Mouse (Mus musculus): ENCODE data around the gene Krt14. TPM values are rescaled to one million over a fixed set of nuclear protein-coding genes. Genes with fewer than 3 reads are reported as not detected.
"Not testable (repeated sequence)": the region's sequence is repeated elsewhere in the genome, so short reads cannot be mapped to it uniquely, and the experiment has no call there.

Gene Krt14
- polyA plus RNA-seq (2015; fragmentation: Nextera tagmentation; extraction: Ambion mirVana): 46.4 and 67.1 TPM in 2 replicates

DNA sequence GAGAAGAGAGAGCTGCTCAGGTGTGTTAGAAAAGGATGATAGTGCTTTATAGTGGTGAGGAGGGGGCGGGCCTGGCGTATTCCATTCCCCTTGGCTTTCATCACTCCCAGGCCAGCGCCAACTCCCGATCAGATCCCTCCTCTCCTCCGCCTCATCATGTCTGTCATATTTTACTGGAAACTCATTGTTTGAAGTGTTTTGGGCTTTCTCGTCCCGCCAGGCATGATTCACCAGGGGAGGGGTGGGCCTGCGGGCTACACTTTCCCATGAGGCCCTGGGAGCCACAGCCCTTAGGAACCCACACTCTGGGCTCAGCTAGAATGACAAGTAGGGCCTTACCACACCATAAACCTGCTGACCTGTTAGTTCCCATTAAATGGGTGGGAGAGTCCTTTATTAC is at the start of gene Krt14:
Gene Krt14 (minus strand): TSS at position 51 of the 400 bp plus-strand sequence.
- Histone ChIP-seq H3K4me2 (ENCODE audit: low read depth, low read length) (no peak within 1 kb of the TSS), H3K9me3 (replicated peaks; ENCODE audit: control insufficient read depth, low read length) (no peaks in the 10 kb centered on the region), H3K36me3 (ENCODE audit: control insufficient read depth, insufficient read depth, low read length) (no peaks in the 10 kb centered on the region), H3K27me3 (ENCODE audit: control insufficient read depth, insufficient read depth, low read length) (no peaks in the 10 kb centered on the region), H3K4me3 (replicated peaks; ENCODE audit: low read length) (peak within 1 kb of the TSS; percentile 21), H3K9ac (ENCODE audit: low read length) (no peak within 1 kb of the TSS), H3K27ac (ENCODE audit: low read length) (peak within 1 kb of the TSS; percentile 55), H3K4me1 (ENCODE audit: control insufficient read depth, insufficient read depth, low read length) (no peaks in the 10 kb centered on the region)
- whole genome bisulfite sequencing: 84% methylated on average over 8 of the region's 8 CpGs
- no peak for ATAC-seq (ENCODE audit: insufficient read depth, low FRiP score)

DNA sequence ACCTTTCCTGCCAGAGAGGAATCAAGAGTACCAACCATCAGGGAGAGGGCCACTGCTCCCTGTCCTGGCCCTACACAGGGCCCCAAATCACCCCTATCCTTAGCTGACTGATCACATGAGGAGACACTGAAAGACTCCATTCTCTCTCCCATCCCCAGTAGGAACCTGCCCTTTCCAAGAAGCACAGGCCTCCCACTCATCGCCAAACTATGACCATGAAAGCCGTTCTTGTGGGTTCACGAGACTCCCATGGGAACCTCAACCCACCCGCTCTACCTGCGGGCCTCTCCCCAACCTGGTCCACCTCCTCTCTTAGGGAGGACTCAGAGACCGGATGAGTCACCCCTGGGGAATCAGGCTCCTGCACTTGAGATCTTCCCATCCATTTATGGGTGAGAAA is 48.2 kb upstream of the Krt14 start:
- Histone ChIP-seq H3K27me3 (ENCODE audit: control insufficient read depth, insufficient read depth, low read length) (no peaks in the 10 kb centered on the region), H3K4me2 (ENCODE audit: low read depth, low read length) (no peak overlapping the region), H3K4me3 (replicated peaks; ENCODE audit: low read length) (no peak overlapping the region), H3K9ac (ENCODE audit: low read length) (no peak overlapping the region), H3K4me1 (ENCODE audit: control insufficient read depth, insufficient read depth, low read length) (no peaks in the 10 kb centered on the region), H3K9me3 (replicated peaks; ENCODE audit: control insufficient read depth, low read length) (no peaks in the 10 kb centered on the region), H3K36me3 (ENCODE audit: control insufficient read depth, insufficient read depth, low read length) (no peaks in the 10 kb centered on the region), H3K27ac (ENCODE audit: low read length) (no peak overlapping the region)
- WGBS: 91% methylated on average over 6 of the region's 6 CpGs
- no peak for ATAC-seq (ENCODE audit: insufficient read depth, low FRiP score)

DNA sequence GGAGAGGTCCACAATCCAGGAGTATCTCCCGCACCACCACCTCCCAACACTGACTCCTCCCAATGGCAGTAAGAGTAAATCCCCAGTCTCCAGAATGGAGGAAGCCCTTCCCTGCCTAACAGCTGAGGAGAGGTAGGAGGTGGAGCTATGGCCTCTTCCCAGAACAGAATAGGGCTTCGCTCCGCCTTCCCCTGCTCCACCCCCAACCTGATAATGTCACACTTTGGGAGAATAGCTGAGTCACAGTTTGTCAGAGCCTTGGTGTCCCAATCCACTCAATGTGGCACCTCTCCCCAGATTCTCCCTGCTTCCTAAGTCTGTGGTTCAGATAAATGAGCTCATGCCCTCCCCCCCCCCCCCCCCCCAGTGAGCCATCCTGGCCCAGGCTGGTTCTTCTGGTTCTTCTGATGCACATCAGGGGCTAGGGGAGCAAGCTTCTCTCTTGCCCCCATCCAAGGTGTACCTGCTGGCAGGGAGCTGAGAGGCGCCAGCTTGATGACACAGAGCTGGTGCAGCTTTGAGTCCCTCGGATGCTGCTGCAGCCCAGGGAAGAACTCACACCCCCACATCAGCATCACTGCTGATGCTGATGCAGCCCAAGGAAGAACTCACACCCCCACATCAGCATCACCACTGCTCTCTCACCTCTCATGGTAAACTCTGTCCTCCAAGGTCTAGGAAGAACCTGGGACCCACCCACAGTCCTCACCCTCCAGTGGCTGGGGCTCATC is 47.2 kb upstream of the Krt14 start:
- no peak overlapping the region for H3K4me3 ChIP-seq (replicated peaks; ENCODE audit: low read length)
- no peak overlapping the region for H3K4me2 ChIP-seq (ENCODE audit: low read depth, low read length)
- no peaks in the 10 kb centered on the region for H3K4me1 ChIP-seq (ENCODE audit: control insufficient read depth, insufficient read depth, low read length)
- no peak for ATAC-seq (ENCODE audit: insufficient read depth, low FRiP score)
- H3K36me3 ChIP-seq (ENCODE audit: control insufficient read depth, insufficient read depth, low read length): no peaks in the 10 kb centered on the region
- 53% methylated on average over 5 of the region's 5 CpGs for WGBS
- H3K9ac ChIP-seq (ENCODE audit: low read length): no peak overlapping the region
- H3K27me3 ChIP-seq (ENCODE audit: control insufficient read depth, insufficient read depth, low read length): no peaks in the 10 kb centered on the region
- H3K9me3 ChIP-seq (replicated peaks; ENCODE audit: control insufficient read depth, low read length): no peaks in the 10 kb centered on the region
- H3K27ac ChIP-seq (ENCODE audit: low read length): no peak overlapping the region

DNA sequence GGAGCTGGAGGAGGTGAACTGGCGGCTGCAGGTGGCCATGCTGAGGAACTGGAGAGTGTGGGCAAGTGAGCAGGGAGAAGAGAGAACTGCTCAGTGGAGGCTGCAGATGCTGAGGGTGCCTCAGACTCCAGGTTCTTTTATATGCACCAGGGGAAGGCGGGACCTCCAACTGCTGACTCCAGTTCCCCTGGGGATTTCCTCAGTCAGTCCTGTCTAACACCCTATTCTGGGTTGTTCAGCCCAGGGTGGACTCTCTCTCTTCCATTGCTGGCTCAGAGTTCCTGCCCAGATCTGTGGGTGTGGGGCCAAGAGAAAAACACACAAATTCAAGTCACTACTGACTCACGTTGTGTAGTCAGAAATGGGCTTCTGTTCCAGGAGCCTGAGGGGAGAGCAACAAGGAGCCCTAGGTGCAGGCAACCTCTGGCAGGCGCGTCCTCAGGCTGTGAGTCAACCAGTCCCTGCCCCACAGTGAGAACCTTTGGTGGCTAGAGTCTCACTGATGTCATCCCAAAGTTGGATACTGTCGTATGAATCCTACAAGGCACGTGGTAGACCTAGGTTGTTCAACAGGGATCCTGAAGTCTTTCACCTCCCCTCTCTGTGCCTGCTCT is 41.6 kb upstream of the Krt14 start, which contains the start of gene Krt16:
Gene Krt16 (minus strand): TSS at position 51 of the 614 bp plus-strand sequence.
- Histone ChIP-seq H3K27ac (ENCODE audit: low read length) (no peak within 1 kb of the TSS), H3K9ac (ENCODE audit: low read length) (no peak within 1 kb of the TSS), H3K4me3 (replicated peaks; ENCODE audit: low read length) (no peak within 1 kb of the TSS), H3K36me3 (ENCODE audit: control insufficient read depth, insufficient read depth, low read length) (no peaks in the 10 kb centered on the region), H3K9me3 (replicated peaks; ENCODE audit: control insufficient read depth, low read length) (no peaks in the 10 kb centered on the region), H3K4me2 (ENCODE audit: low read depth, low read length) (no peak within 1 kb of the TSS), H3K4me1 (ENCODE audit: control insufficient read depth, insufficient read depth, low read length) (no peaks in the 10 kb centered on the region), H3K27me3 (ENCODE audit: control insufficient read depth, insufficient read depth, low read length) (no peaks in the 10 kb centered on the region)
- 70% methylated on average over 7 of the region's 7 CpGs for WGBS
- ATAC-seq (ENCODE audit: insufficient read depth, low FRiP score): no peak

DNA sequence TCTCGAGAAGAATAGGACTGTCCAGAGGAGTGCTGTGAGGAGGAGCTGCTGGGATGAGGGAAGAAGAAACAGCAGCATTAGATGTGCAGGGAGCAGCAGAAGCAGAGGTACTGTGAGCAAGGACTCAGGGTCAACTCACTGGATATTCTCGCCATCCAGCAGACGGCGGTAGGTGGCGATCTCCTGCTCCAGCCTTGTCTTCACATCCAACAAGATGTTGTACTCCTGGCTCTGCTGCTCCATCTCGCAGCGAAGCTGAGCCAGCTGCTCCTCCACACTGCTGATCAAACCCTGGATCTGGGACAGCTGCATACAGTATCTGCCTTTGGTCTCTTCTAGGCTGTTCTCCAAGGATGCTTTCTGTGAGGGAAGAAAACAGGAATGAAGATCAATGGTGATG is 39.1 kb upstream of the Krt14 start:
- H3K4me2 ChIP-seq (ENCODE audit: low read depth, low read length); H3K4me1 ChIP-seq (ENCODE audit: control insufficient read depth, insufficient read depth, low read length): not testable (repeated sequence)
- WGBS: 59% methylated on average over 7 of the region's 7 CpGs

DNA sequence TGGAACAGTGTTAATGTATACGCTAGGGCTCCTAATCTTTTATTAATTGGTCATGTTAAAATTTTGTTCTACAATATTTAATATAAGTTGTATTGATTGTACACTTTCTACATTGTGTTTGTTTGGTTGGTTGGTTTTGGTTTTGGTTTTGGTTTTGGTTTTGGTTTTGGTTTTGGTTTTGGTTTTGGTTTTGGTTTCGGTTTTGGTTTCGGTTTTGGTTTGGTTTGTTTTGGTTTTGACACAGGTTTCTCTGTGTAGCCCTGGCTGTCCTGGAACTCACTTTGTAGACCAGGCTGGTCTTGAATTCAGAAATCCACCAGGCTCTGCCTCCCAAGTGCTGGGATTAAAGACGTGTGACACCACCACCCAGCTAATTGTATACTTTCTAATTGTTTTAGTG is 32.9 kb upstream of the Krt14 start:
- not testable (repeated sequence) for H3K36me3 ChIP-seq (ENCODE audit: control insufficient read depth, insufficient read depth, low read length); H3K4me2 ChIP-seq (ENCODE audit: low read depth, low read length); H3K9ac ChIP-seq (ENCODE audit: low read length); H3K9me3 ChIP-seq (replicated peaks; ENCODE audit: control insufficient read depth, low read length); H3K4me1 ChIP-seq (ENCODE audit: control insufficient read depth, insufficient read depth, low read length); H3K27ac ChIP-seq (ENCODE audit: low read length); H3K27me3 ChIP-seq (ENCODE audit: control insufficient read depth, insufficient read depth, low read length); ATAC-seq (ENCODE audit: insufficient read depth, low FRiP score); H3K4me3 ChIP-seq (replicated peaks; ENCODE audit: low read length)
- WGBS: 85% methylated on average over 4 of the region's 4 CpGs

More for the DNA sequence above, 39.1 kb upstream of the Krt14 start:
- ATAC-seq (ENCODE audit: insufficient read depth, low FRiP score); H3K9ac ChIP-seq (ENCODE audit: low read length); H3K27ac ChIP-seq (ENCODE audit: low read length); H3K27me3 ChIP-seq (ENCODE audit: control insufficient read depth, insufficient read depth, low read length); H3K9me3 ChIP-seq (replicated peaks; ENCODE audit: control insufficient read depth, low read length); H3K4me3 ChIP-seq (replicated peaks; ENCODE audit: low read length); H3K36me3 ChIP-seq (ENCODE audit: control insufficient read depth, insufficient read depth, low read length): not testable (repeated sequence)

DNA sequence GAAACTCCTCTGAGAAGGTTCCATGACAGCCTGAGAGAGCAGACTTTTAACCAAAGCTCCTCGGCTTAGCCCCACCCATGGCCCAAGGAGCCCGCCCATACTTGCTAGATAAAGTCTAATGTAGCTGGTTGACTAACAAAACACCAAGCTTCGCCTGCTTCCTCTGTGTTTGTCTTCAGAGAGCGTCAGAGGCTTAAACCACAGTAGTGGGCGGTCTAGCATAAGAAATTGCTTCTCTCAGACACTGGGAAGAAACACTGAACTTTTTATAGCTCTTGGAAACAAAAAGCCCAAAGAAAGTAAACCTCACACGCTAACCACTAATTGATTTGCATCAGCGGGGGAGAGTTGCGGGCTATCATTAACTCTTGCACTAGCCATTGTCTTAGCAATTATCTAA is 14.4 kb upstream of the Krt14 start:
- Histone ChIP-seq H3K9me3 (replicated peaks; ENCODE audit: control insufficient read depth, low read length) (peaks cover 4% of the 10 kb centered on the region; the same call in 1 of the 2 replicates), H3K27me3 (ENCODE audit: control insufficient read depth, insufficient read depth, low read length) (no peaks in the 10 kb centered on the region), H3K27ac (ENCODE audit: low read length) (no peak overlapping the region), H3K4me2 (ENCODE audit: low read depth, low read length) (no peak overlapping the region), H3K4me1 (ENCODE audit: control insufficient read depth, insufficient read depth, low read length) (no peaks in the 10 kb centered on the region), H3K9ac (ENCODE audit: low read length) (no peak overlapping the region), H3K36me3 (ENCODE audit: control insufficient read depth, insufficient read depth, low read length) (no peaks in the 10 kb centered on the region), H3K4me3 (replicated peaks; ENCODE audit: low read length) (no peak overlapping the region)
- ATAC-seq (ENCODE audit: insufficient read depth, low FRiP score): no peak
- WGBS: 56% methylated on average over 8 of the region's 8 CpGs

DNA sequence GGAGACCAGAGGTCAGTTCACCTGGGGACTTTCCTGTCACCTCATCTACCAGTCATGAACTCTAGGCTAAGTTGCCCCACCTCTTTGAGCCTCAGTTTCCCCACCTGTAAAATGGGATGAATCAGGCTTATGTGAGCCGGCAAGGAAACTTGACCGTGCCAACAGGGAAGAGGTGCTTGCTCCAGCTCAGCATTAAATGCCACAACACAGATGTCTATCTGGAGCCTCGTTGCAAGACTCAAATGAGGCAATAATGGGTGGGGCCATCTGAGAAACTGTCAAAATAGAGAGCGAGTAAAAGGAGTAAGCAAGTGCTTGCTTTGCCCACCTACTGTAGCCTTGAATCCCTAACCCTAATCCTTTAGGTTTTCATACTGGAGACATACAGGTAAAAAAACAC is 12.0 kb upstream of the Krt14 start:
- ATAC-seq (ENCODE audit: insufficient read depth, low FRiP score): no peak
- no peak overlapping the region for H3K4me2 ChIP-seq (ENCODE audit: low read depth, low read length)
- H3K4me3 ChIP-seq (replicated peaks; ENCODE audit: low read length): no peak overlapping the region
- H3K36me3 ChIP-seq (ENCODE audit: control insufficient read depth, insufficient read depth, low read length): no peaks in the 10 kb centered on the region
- no peaks in the 10 kb centered on the region for H3K4me1 ChIP-seq (ENCODE audit: control insufficient read depth, insufficient read depth, low read length)
- H3K27ac ChIP-seq (ENCODE audit: low read length): no peak overlapping the region
- H3K9me3 ChIP-seq (replicated peaks; ENCODE audit: control insufficient read depth, low read length): no peaks in the 10 kb centered on the region
- no peak overlapping the region for H3K9ac ChIP-seq (ENCODE audit: low read length)
- 84% methylated on average over 4 of the region's 4 CpGs for WGBS
- no peaks in the 10 kb centered on the region for H3K27me3 ChIP-seq (ENCODE audit: control insufficient read depth, insufficient read depth, low read length)

DNA sequence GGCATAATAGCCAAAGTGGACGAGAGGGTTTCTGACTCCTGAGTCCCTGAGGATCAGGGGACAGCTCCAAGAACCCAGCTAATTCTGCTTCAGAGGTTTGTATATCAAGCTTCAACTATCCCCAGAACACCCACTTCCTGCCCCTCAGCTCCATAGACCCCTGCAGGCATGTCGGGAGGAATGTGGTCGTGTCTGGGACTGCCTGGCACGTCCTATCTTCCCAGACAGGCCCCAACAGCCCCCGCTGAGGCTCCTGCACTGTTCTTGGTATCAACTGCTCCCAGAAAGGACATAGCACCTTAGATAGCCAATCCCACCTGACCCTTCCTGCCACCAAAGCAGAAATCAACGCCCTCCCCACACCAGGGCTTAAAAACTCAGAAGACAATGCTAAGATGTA is 1.2 kb upstream of the Krt14 start:
- no peak overlapping the region for H3K4me3 ChIP-seq (replicated peaks; ENCODE audit: low read length)
- H3K4me2 ChIP-seq (ENCODE audit: low read depth, low read length): no peak overlapping the region
- no peak for ATAC-seq (ENCODE audit: insufficient read depth, low FRiP score)
- no peaks in the 10 kb centered on the region for H3K4me1 ChIP-seq (ENCODE audit: control insufficient read depth, insufficient read depth, low read length)
- H3K9ac ChIP-seq (ENCODE audit: low read length): no peak overlapping the region
- H3K27me3 ChIP-seq (ENCODE audit: control insufficient read depth, insufficient read depth, low read length): no peaks in the 10 kb centered on the region
- WGBS: 40% methylated on average over 6 of the region's 6 CpGs
- H3K9me3 ChIP-seq (replicated peaks; ENCODE audit: control insufficient read depth, low read length): no peaks in the 10 kb centered on the region
- H3K36me3 ChIP-seq (ENCODE audit: control insufficient read depth, insufficient read depth, low read length): no peaks in the 10 kb centered on the region
- H3K27ac ChIP-seq (ENCODE audit: low read length): peak overlapping the region; percentile 55

Data from stomach, embryonic 16.5 days (tissue).